In genomic region chr2:148171699-148172098, GRCm38 (mm10) we compare ENCODE assay signal across 14 mouse cellular contexts.
A peak's percentile ranks its signal among the peaks of the same experiment; 100 is the strongest.
DNase-seq lines count a peak whose midpoint lies in the region; ATAC-seq and TF ChIP-seq lines count a peak whose summit lies in the region.
"Had no signal": no experiment of that assay in that cellular context is flagged by ENCODE, and none has a peak within 500 bp of the region (broad histone marks: within the 10 kb centered on the region; RNA-seq: fewer than 3 reads in every experiment).

No protein-coding gene starts in this region.

- TF ChIP-seq CTCF in gastrocnemius, adult 2 months (IDR thresholded peaks at IDR 0.05) = no peak
- TF ChIP-seq CTCF in stomach, postnatal 0 days (IDR thresholded peaks at IDR 0.05; ENCODE audit: low read depth) = no peak

- 44% methylated on average over 1 of the region's 1 CpGs for WGBS in midbrain, embryonic 11.5 days
- WGBS in midbrain, embryonic 15.5 days = 55% methylated on average over 1 of the region's 1 CpGs
- 61% methylated on average over 1 of the region's 1 CpGs for WGBS in stomach, postnatal 0 days

- peak overlapping the region; percentile 83 for H3K27ac ChIP-seq in gastrocnemius, adult 2 months
- no peak overlapping the region for H3K27ac ChIP-seq in midbrain, embryonic 11.5 days (ENCODE audit: low read depth, low read length)
- H3K27ac ChIP-seq in midbrain, embryonic 15.5 days = no peak overlapping the region
- H3K27ac ChIP-seq in stomach, postnatal 0 days (replicated peaks) = 0 out of 2 replicates have a peak overlapping the region, but pooled peaks have one; percentile 24
- H3K27ac ChIP-seq: neural tube, embryonic 12.5 days had no signal

- no peak overlapping the region for H3K4me2 ChIP-seq in midbrain, embryonic 11.5 days
- H3K4me2 ChIP-seq in midbrain, embryonic 15.5 days = no peak overlapping the region
- no peak overlapping the region for H3K4me2 ChIP-seq in stomach, postnatal 0 days (replicated peaks; ENCODE audit: low read depth)
- H3K4me2 ChIP-seq: neural tube, embryonic 12.5 days had no signal

- ATAC-seq in midbrain, embryonic 11.5 days (ENCODE audit: low FRiP score) = no peak
- no peak for ATAC-seq in midbrain, embryonic 15.5 days (replicated peaks)
- no peak for ATAC-seq in stomach, postnatal 0 days (ENCODE audit: low FRiP score, low TSS enrichment)
- ATAC-seq: inflammation-experienced regulatory T-cells, adult 6 months had no signal

- H3K36me3 ChIP-seq in midbrain, embryonic 11.5 days (ENCODE audit: control insufficient read depth, insufficient read depth, low read length) = no peaks in the 10 kb centered on the region
- H3K36me3 ChIP-seq in midbrain, embryonic 15.5 days (replicated peaks) = no peaks in the 10 kb centered on the region
- no peaks in the 10 kb centered on the region for H3K36me3 ChIP-seq in stomach, postnatal 0 days (ENCODE audit: control insufficient read depth, insufficient read depth, low read length)
- H3K36me3 ChIP-seq: neural tube, embryonic 12.5 days had no signal

- no peak for DNase-seq in gastrocnemius, adult 2 months
- no peak for DNase-seq in gastrocnemius, adult 8-10 months (ENCODE audit: low spot score in 2 of 2)
- DNase-seq in midbrain, embryonic 11.5 days (ENCODE audit: low spot score, missing footprints) = peak; percentile 21
- peak; percentile 20 for DNase-seq in kidney, postnatal 10 days
- no peak for DNase-seq in stomach, postnatal 0 days (ENCODE audit: low spot score)
- no peak for DNase-seq in ovary, postnatal 14 days (ENCODE audit: low spot score)
- no peak for DNase-seq in left cerebral cortex, postnatal 25 days (ENCODE audit: low spot score in 2 of 2)
- DNase-seq: B cell, adult 2 months; cerebellum, postnatal 36 days; gastrocnemius, postnatal 10 days had no signal

- no peaks in the 10 kb centered on the region for H3K4me1 ChIP-seq in midbrain, embryonic 11.5 days (ENCODE audit: control insufficient read depth, insufficient read depth, low read length)
- H3K4me1 ChIP-seq in midbrain, embryonic 15.5 days = no peaks in the 10 kb centered on the region
- H3K4me1 ChIP-seq in stomach, postnatal 0 days (replicated peaks; ENCODE audit: control insufficient read depth, insufficient read depth) = no peaks in the 10 kb centered on the region
- H3K4me1 ChIP-seq: neural tube, embryonic 12.5 days had no signal

- no peak for TF ChIP-seq EP300 in stomach, postnatal 0 days (optimal IDR thresholded peaks at IDR 0.05)

- no peaks in the 10 kb centered on the region for H3K27me3 ChIP-seq in midbrain, embryonic 11.5 days (ENCODE audit: control insufficient read depth, insufficient read depth, low read length)
- H3K27me3 ChIP-seq in midbrain, embryonic 15.5 days (replicated peaks) = no peaks in the 10 kb centered on the region
- no peaks in the 10 kb centered on the region for H3K27me3 ChIP-seq in stomach, postnatal 0 days (ENCODE audit: control insufficient read depth, insufficient read depth, low read length)
- H3K27me3 ChIP-seq: neural tube, embryonic 12.5 days had no signal

- no peak overlapping the region for H3K9ac ChIP-seq in midbrain, embryonic 11.5 days (ENCODE audit: low read length)
- no peak overlapping the region for H3K9ac ChIP-seq in midbrain, embryonic 15.5 days
- H3K9ac ChIP-seq in stomach, postnatal 0 days (ENCODE audit: low read length) = no peak overlapping the region
- H3K9ac ChIP-seq: neural tube, embryonic 12.5 days had no signal

- intact Hi-C loops in gastrocnemius, adult 2 months (cut with DNase I) = no loop called here
- intact Hi-C loops in left cerebral cortex, postnatal 25 days (cut with DNase I) = no loop called here

- H3K9me3 ChIP-seq in midbrain, embryonic 11.5 days (ENCODE audit: control insufficient read depth, low read length) = no peaks in the 10 kb centered on the region
- no peaks in the 10 kb centered on the region for H3K9me3 ChIP-seq in midbrain, embryonic 15.5 days
- no peaks in the 10 kb centered on the region for H3K9me3 ChIP-seq in stomach, postnatal 0 days (ENCODE audit: control insufficient read depth, low read length)
- H3K9me3 ChIP-seq: neural tube, embryonic 12.5 days had no signal

- no peak overlapping the region for H3K4me3 ChIP-seq in gastrocnemius, adult 2 months
- H3K4me3 ChIP-seq in midbrain, embryonic 11.5 days (ENCODE audit: low read depth, low read length) = no peak overlapping the region
- H3K4me3 ChIP-seq in midbrain, embryonic 15.5 days = no peak overlapping the region
- no peak overlapping the region for H3K4me3 ChIP-seq in stomach, postnatal 0 days (ENCODE audit: low read depth, low read length)
- H3K4me3 ChIP-seq: erythroblast, embryonic 14.5 days; neural tube, embryonic 12.5 days had no signal

Comparison
In these comparisons a context has a peak if more than half of its experiments do, and no peak if none do; other contexts are left out.
1. DNase-seq: peak in midbrain, embryonic 11.5 days (single experiment) and kidney, postnatal 10 days (single experiment); none in gastrocnemius, adult 2 months (single experiment), gastrocnemius, adult 8-10 months (0 of 2), stomach, postnatal 0 days (single experiment), ovary, postnatal 14 days (single experiment) and left cerebral cortex, postnatal 25 days (0 of 2).
2. H3K27ac ChIP-seq: peak in gastrocnemius, adult 2 months (single experiment) and stomach, postnatal 0 days (single experiment); none in midbrain, embryonic 11.5 days (single experiment) and midbrain, embryonic 15.5 days (single experiment).